Mouse (Mus musculus): ENCODE measurements at regions not wholly inside any gene's neighbourhood (a gene's known extent, or its start where the extent isn't known, plus 50 kb on each side); places are given as distances from the start of the nearest gene placed in this dataset.

DNA sequence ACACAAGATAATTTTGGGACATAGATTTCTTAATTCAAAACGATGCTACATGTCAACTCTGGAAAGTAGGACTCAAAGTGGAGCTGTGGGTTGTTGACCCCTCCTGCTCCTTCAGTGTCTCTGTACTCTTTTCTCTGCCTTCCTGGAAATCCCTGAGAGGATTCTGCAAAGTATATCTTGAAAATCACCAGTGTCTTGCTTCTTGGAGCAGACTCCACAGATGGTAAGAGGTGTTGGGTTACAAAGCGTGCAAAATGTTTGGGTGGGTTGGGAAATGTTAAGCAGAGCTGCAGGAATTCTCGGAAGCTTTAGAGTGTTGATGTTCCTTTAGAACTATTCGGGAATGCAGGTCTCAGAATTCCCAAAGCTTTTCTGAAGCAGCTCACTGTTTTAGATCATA, 61.5 kb upstream of the Abcb5 start:
- no peak for DNase-seq

DNA sequence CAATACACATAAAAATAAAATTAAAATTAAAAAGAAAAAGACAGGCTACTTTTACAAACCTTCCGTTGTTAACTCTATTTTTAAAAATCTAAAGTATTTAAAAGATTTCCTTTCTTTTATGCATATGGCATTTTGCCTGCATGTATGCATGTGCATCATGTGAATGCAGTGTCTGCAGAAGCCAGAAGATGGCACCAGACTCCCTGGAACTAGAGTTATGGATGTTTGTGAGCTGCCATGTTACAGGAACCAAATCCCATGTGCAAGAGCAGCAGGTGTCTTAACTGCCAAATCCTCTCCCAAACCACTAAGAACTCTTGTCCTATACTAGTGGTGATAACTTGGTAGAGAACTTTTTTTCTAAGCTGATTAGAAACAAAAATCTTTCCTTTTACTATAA, 60.1 kb upstream of the Abcb5 start:
- no peak for DNase-seq

GRCm38 (mm10) chr12:119024063-119024462, 57.8 kb upstream of the Abcb5 start:
- no peak for DNase-seq
